Mouse (Mus musculus) heart, embryonic 10.5 days (tissue): Measurements from ENCODE around the gene Slc19a2. TPM values are rescaled to one million over a fixed set of nuclear protein-coding genes. Genes with fewer than 3 reads are reported as not detected.
A peak's percentile ranks its signal among the peaks of the same experiment; 100 is the strongest.

Experiments used
- DNase-seq: peaks from one replicate; pipeline ENCODE4 v3.0.0-alpha.2; 2017; ENCODE audit warnings: low spot score
- H3K27ac ChIP-seq: fragments of 300-500 bp; sonication (generic); 2 replicates; pipeline ENCODE4 v1.5.1; 2016; ENCODE audit warnings: mild to moderate bottlenecking
- H3K27me3 ChIP-seq: fragments of 300-500 bp; sonication (generic); 2 replicates; pipeline ENCODE4 v1.6.1; 2016; ENCODE audit warnings: mild to moderate bottlenecking; ENCODE audit not compliant: poor library complexity, insufficient read depth, severe bottlenecking
- H3K36me3 ChIP-seq: fragments of 300-500 bp; sonication (generic); 2 replicates; pipeline ENCODE4 v1.6.1; 2016; ENCODE audit warnings: mild to moderate bottlenecking, moderate library complexity
- H3K4me1 ChIP-seq: fragments of 300-500 bp; sonication (generic); 2 replicates; pipeline ENCODE4 v1.6.1; 2016; ENCODE audit warnings: mild to moderate bottlenecking
- H3K4me3 ChIP-seq: fragments of 300-500 bp; sonication (generic); 2 replicates; pipeline ENCODE4 v1.5.1; 2016; ENCODE audit warnings: mild to moderate bottlenecking, moderate library complexity
- H3K9me3 ChIP-seq: fragments of 300-500 bp; sonication (generic); 2 replicates; pipeline ENCODE4 v1.6.1; 2016; ENCODE audit warnings: mild to moderate bottlenecking, moderate library complexity
- WGBS: fragments of 180-500 bp; shearing (Covaris S2); methylation state at CpG from one replicate; pipeline ENCODE4 v1.1.7; 2016; 5-methylcytosine and 5-hydroxymethylcytosine counted together
- polyA plus RNA-seq: library from polyadenylated mRNA; unstranded; fragments of >200 nt; fragmentation: Nextera tagmentation; extraction: Ambion mirVana; gene quantifications from 2 replicates; pipeline ENCODE4 v1.2.1, GENCODE M21; 2016

The Slc19a2 gene
- polyA plus RNA-seq, 1 experiment from 2014 or later = 11.2 TPM

DNA sequence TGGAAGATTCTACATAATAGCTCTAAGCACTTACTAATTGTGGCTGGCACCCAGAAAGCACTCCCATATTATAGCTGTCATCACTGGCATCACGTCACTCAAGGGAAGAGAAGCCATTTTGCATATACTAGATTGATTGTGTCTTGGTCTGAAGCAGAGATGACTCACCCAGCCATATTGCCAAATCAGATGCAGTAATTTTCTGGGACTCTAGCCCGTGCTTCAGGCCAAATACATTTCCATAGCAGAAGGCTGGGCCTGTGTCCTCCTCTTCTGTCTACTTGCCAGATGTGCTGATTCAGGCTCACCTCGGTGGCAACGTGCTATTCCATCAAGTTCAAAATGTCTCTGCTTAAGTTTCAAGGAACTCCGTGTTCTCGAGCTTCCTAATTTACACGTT, 12.7 kb downstream of the Slc19a2 start:
- 91% methylated on average over 7 of the region's 7 CpGs for WGBS
- Histone ChIP-seq H3K36me3 (peaks cover 35% of the 10 kb centered on the region), H3K27me3 (no peaks in the 10 kb centered on the region), H3K9me3 (no peaks in the 10 kb centered on the region), H3K4me1 (no peaks in the 10 kb centered on the region), H3K27ac (no peak overlapping the region), H3K4me3 (no peak overlapping the region)
- no peak for DNase-seq

DNA sequence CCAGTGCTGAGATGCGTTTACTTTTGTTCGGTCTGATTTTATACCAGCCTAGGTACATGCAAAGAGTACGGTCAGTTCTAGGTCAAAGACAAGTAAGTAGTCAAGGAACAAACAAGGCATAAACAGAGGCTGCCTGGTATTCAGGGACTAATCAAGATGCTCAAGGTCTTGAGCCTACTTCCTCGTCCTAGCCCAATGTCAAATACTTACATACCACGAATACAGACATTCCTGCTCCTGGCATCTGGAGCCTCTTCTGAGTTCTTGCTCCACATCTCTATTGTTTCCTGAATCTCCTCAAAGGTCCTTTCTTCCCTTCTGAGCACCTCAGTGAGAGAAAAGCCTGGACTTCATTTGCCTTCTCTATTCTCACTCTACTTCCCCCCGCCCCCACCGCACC, 22.1 kb downstream of the Slc19a2 start:
- Histone ChIP-seq H3K4me3 (no peak overlapping the region), H3K4me1 (no peaks in the 10 kb centered on the region), H3K27me3 (no peaks in the 10 kb centered on the region), H3K36me3 (no peaks in the 10 kb centered on the region), H3K9me3 (no peaks in the 10 kb centered on the region), H3K27ac (no peak overlapping the region)
- no peak for DNase-seq
- WGBS = 84% methylated on average over 7 of the region's 7 CpGs

DNA sequence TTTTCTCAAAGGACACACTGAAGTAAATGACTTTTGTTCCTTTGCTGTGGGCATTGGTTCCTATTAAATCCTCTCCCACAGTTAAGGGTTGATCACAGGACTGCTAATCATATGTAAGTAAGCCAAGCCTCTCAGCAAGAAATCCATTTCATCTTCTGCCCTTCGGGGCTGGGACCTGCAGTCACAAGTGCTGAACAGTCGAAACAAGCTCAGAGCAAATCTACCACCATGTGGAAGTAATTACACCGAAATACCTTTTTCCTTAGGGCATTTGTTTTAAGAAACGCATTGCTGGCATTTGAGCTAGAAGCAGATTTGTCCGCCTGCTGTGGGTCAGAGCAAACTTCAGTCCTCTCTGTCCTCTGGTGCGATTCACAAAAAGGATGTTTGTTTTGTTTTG, 24.8 kb downstream of the Slc19a2 start:
- Histone ChIP-seq H3K9me3 (no peaks in the 10 kb centered on the region), H3K4me3 (no peak overlapping the region), H3K36me3 (no peaks in the 10 kb centered on the region), H3K4me1 (no peaks in the 10 kb centered on the region), H3K27me3 (no peaks in the 10 kb centered on the region), H3K27ac (no peak overlapping the region)
- DNase-seq = no peak
- WGBS = 62% methylated on average over 6 of the region's 6 CpGs

DNA sequence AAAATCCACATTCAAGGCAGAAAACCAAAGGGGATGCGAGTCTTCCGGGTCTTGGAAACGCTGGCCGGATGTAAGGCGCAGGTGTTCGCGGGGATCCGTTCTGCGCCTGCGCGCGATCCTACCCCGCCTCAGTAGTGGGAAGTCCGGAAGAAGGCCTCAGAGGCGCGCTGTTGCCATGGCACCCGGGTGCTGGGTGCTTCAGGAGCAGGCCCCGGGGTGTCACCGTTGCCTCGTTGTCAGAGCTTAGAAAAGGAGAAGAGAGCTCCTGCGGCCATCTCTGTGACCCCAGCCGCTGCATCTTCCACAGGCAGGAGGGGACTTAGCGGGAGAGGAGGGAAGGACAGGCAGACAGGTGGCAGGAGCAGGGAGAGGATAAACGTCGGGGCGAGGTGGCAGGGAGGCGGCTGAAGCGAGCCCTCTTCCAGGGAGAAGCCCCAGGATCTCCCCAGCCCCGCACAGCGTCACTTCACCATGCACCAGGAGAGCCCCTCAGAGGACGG, 26.7 kb downstream of the Slc19a2 start, which contains the start of gene Ccdc181:
TSS of gene Ccdc181 (plus strand) at position 131 of the 500 bp plus-strand sequence.
- peak; percentile 97 for DNase-seq
- H3K4me1 ChIP-seq = no peaks in the 10 kb centered on the region

DNA sequence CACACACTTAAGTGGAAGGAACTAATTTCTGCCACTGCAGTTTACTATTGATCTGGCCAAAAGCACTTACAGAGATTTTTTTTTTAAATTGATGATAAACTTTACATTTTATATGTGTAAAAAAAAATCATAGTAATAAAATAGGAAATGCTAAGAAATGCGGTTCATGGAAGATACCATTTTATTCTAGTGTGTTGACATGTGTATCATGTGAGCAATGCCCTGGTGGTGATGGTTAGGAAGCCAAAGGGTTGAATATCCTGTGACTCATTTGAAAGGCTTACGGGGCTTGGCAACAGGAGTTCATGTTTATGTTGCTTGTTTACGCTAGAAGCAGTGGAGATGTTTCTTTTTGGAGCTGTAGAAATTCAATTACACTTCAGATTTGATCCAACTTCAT, 27.7 kb downstream of the Slc19a2 start:
- no peaks in the 10 kb centered on the region for H3K27me3 ChIP-seq
- no peak overlapping the region for H3K4me3 ChIP-seq
- no peaks in the 10 kb centered on the region for H3K4me1 ChIP-seq
- H3K9me3 ChIP-seq = no peaks in the 10 kb centered on the region
- WGBS = 88% methylated on average over 3 of the region's 3 CpGs
- H3K36me3 ChIP-seq = 0 out of 2 replicates have a peak, but pooled peaks cover 5% of the 10 kb centered on the region
- no peak overlapping the region for H3K27ac ChIP-seq
- DNase-seq = no peak

More for the DNA sequence above, 26.7 kb downstream of the Slc19a2 start, which contains the start of gene Ccdc181:
- Histone ChIP-seq H3K36me3 (0 out of 2 replicates have a peak, but pooled peaks cover 3% of the 10 kb centered on the region), H3K27ac (peak within 1 kb of the TSS; percentile 82), H3K27me3 (no peaks in the 10 kb centered on the region), H3K4me3 (peak within 1 kb of the TSS; percentile 74), H3K9me3 (no peaks in the 10 kb centered on the region)
- WGBS = under 1% methylated on average over 31 of the region's 31 CpGs

DNA sequence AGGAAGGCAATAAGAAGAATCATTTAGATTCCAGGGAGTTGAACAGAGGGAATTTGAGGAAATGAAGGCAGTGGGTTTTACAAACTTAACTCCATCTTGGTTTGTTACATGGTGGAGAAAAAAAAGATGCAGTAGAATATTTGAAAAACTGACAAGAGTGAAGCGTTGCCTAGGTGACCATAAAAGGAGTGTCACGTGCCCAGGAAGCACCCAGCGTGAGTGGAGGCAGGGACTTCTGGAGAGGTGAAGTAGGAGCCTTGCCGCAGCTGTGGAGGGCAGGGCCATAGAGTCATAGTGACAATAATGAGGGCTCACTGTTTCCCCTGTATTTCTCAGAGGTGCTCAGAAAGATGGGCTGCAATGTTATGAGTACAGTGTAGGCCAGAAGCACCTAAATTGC, 30.5 kb downstream of the Slc19a2 start:
- DNase-seq = no peak
- Histone ChIP-seq H3K4me1 (no peaks in the 10 kb centered on the region), H3K4me3 (no peak overlapping the region), H3K36me3 (peaks cover 5% of the 10 kb centered on the region; the same call in 1 of the 2 replicates), H3K27me3 (no peaks in the 10 kb centered on the region), H3K9me3 (no peaks in the 10 kb centered on the region), H3K27ac (no peak overlapping the region)
- 67% methylated on average over 4 of the region's 4 CpGs for WGBS

DNA sequence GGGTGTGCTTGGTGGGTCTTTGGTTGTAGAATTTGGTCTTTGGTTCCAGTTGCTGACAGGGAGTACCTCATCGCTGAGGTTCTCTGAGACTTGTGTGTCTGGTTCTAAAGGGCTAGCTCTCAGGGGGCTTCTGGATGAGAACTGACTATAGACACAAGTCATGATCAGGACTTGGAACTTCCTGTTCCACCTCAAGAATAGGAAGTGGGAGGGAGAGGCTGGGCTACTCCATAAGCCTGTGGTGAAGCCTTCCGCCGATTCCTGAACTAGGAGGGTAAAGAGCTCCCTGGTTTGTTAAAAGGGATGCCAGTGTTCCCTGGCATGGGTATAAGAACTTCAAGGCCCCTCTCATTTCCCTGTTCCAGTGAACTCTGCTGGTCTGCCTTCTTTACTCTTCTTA, 35.2 kb downstream of the Slc19a2 start:
- 86% methylated on average over 3 of the region's 3 CpGs for WGBS
- Histone ChIP-seq H3K4me3 (no peak overlapping the region), H3K27me3 (no peaks in the 10 kb centered on the region), H3K36me3 (peaks cover 5% of the 10 kb centered on the region; the same call in 1 of the 2 replicates), H3K9me3 (no peaks in the 10 kb centered on the region), H3K27ac (no peak overlapping the region), H3K4me1 (peaks cover 6% of the 10 kb centered on the region; the same call in 1 of the 2 replicates)
- DNase-seq = no peak

DNA sequence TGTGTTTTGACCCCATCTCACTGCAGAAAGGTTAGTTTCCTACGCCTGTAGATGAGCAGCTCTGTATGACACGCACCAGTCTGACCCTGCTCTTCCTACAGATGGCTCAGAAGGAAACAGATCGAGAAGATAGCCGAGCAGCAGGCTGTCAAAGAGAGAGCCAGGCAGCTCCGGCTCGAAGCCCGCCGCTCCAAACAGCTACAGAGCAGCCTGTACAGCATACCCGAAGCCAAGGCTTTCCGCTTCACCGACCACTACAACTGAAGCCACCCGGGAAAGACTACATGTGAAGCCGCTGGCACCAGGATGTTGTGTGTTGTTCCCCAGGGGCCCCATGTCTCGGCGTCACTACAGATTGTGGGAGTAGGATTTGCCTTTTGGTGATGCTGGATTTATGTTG, 38.6 kb downstream of the Slc19a2 start:
- no peak overlapping the region for H3K4me3 ChIP-seq
- H3K4me1 ChIP-seq = peaks cover 6% of the 10 kb centered on the region; the same call in 1 of the 2 replicates
- H3K27me3 ChIP-seq = no peaks in the 10 kb centered on the region
- H3K36me3 ChIP-seq = peaks cover 18% of the 10 kb centered on the region
- WGBS = 41% methylated on average over 15 of the region's 15 CpGs
- DNase-seq = no peak
- no peak overlapping the region for H3K27ac ChIP-seq
- no peaks in the 10 kb centered on the region for H3K9me3 ChIP-seq

DNA sequence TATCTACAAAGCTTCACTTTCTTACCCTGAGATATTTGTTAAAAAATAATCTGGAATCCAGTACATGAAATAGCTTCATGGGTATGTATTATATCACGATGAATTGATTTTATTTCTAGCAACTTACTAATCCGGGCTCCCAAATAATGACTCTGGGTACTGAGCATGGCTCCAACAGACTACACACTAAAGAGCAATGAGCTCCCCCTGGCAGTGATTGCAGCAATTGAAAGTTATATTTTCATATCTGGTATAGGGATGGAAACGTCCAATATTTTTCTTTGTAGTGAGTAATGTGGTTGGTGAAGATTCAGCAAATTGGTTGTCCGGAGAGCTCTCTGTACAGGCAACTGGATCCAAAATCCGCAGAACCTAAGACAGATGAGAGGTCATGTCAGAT, 43.2 kb downstream of the Slc19a2 start:
- Histone ChIP-seq H3K4me3 (no peak overlapping the region), H3K27ac (no peak overlapping the region), H3K36me3 (peaks cover 56% of the 10 kb centered on the region), H3K4me1 (no peaks in the 10 kb centered on the region), H3K27me3 (no peaks in the 10 kb centered on the region), H3K9me3 (no peaks in the 10 kb centered on the region)
- whole genome bisulfite sequencing = 88% methylated on average over 5 of the region's 5 CpGs
- DNase-seq = no peak

DNA sequence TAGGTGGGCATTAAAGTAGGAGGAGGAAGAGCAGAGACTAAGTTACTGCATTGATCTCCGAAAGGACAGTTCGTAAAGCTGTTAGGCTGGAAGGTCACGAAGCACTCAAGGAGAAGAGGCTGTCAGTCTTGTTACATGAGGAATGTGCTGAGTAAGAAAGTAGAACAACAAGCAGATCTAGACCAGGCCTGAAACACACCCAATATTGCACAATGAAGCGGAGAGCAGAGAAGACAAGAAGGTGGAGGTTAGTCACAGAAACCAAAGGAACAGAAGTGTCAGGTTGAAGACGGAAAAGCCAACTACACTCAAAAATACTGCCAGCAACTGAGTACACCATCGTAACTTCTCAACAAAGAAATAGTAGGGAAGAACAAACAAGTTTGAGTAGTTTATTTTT, 45.2 kb downstream of the Slc19a2 start:
- peaks cover 75% of the 10 kb centered on the region for H3K36me3 ChIP-seq
- no peak for DNase-seq
- no peaks in the 10 kb centered on the region for H3K27me3 ChIP-seq
- 80% methylated on average over 6 of the region's 6 CpGs for WGBS
- no peaks in the 10 kb centered on the region for H3K9me3 ChIP-seq
- no peak overlapping the region for H3K27ac ChIP-seq
- H3K4me3 ChIP-seq = no peak overlapping the region
- H3K4me1 ChIP-seq = no peaks in the 10 kb centered on the region

DNA sequence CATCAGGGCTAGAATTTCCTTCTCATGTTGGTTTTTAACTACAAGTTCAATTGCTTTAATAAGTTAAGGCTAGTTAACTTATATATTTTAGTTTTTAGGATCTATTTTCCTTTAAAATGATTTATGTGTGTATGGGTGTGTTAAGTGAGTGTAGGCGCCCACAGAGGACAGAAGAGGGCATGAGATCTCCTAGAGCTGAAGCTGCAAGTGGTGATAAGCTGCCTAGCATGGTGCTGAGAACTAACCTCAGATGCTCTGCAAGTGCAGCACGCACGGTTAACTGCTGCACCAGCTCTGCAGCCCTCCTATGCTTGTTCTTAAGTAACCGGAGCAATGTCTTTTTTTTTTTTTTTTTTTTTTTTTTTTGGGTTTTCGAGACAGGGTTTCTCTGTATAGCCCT, 47.6 kb downstream of the Slc19a2 start:
- no peaks in the 10 kb centered on the region for H3K27me3 ChIP-seq
- 89% methylated on average over 4 of the region's 5 CpGs for WGBS
- no peak overlapping the region for H3K27ac ChIP-seq
- DNase-seq = no peak
- H3K4me3 ChIP-seq = no peak overlapping the region
- H3K36me3 ChIP-seq = peaks cover 85% of the 10 kb centered on the region
- H3K9me3 ChIP-seq = no peaks in the 10 kb centered on the region
- no peaks in the 10 kb centered on the region for H3K4me1 ChIP-seq

DNA sequence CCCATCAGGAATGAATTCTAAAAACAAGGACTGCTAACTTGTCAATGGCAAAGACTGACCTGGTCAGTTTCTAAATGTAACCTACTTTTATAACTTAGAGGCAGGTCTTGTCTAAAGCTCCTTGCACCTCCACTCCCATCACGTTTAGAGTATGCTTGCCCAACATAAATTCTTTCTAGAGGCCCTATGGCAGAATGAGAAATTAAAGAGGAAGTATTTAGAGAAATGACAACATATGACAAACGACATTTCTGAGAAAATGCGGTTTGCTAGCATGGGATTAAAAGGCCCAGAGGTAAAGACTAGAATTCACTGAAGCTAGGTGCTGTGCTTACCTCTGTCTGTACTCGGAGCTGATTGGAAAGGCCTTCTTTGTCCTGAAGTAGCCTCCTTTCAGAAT, 53.1 kb downstream of the Slc19a2 start:
- Histone ChIP-seq H3K4me3 (no peak overlapping the region), H3K27me3 (no peaks in the 10 kb centered on the region), H3K4me1 (peaks cover 6% of the 10 kb centered on the region; the same call in 1 of the 2 replicates), H3K27ac (no peak overlapping the region), H3K9me3 (no peaks in the 10 kb centered on the region), H3K36me3 (peaks cover 58% of the 10 kb centered on the region)
- 90% methylated on average over 4 of the region's 4 CpGs for WGBS
- no peak for DNase-seq

DNA sequence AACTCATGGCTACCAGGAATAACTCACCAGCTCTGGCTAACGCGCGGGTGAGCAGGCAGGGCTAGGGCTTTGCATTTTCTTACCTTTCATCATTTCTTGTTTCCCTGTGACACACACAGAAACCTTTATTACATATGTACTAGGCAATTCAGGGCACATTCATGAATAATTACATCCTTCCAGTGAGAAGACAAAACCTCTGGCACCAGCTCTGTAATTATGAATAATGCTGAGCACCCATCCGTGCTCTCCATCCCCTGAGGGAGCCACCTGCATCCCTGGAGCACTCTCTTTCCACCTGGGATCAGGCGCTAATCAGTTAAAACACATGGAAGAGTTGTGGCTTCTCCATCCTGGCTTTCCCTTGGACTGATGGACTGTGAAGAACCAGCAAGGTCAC, 55.0 kb downstream of the Slc19a2 start, which contains the start of gene Nme7:
TSS of gene Nme7 (plus strand) at position 301 of the 400 bp plus-strand sequence.
- WGBS = 87% methylated on average over 5 of the region's 5 CpGs
- no peaks in the 10 kb centered on the region for H3K9me3 ChIP-seq
- H3K4me3 ChIP-seq = no peak within 1 kb of the TSS
- H3K27ac ChIP-seq = no peak within 1 kb of the TSS
- H3K36me3 ChIP-seq = peaks cover 40% of the 10 kb centered on the region
- H3K4me1 ChIP-seq = peaks cover 12% of the 10 kb centered on the region; the same call in 1 of the 2 replicates
- DNase-seq = no peak
- no peaks in the 10 kb centered on the region for H3K27me3 ChIP-seq
